Mouse (Mus musculus) neural tube, embryonic 11.5 days (tissue): Measurements from ENCODE around the gene Gm10662. TPM values are rescaled to one million over a fixed set of nuclear protein-coding genes. Genes with fewer than 3 reads are reported as not detected.
"Not testable (repeated sequence)": the region's sequence is repeated elsewhere in the genome, so short reads cannot be mapped to it uniquely, and the experiment has no call there.

Experiments
- ATAC-seq: fragments of 200-750 bp; cut with Nextera tagmentation; 2 replicates; pipeline ENCODE4 v1.8.0; 2017; ENCODE audit warnings: moderate number of reproducible peaks, mild to moderate bottlenecking, moderate TSS enrichment, moderate library complexity; ENCODE audit not compliant: insufficient read depth, low FRiP score, low TSS enrichment
- DNase-seq: peaks from one replicate; pipeline ENCODE4 v3.0.0-alpha.2; 2015; ENCODE audit warnings: low spot score
- H3K27ac ChIP-seq: fragments of 300-500 bp; sonication (generic); 2 replicates; pipeline ENCODE4 v1.5.1; 2014; ENCODE audit warnings: low read depth, mild to moderate bottlenecking, low read length
- H3K27me3 ChIP-seq: fragments of 300-500 bp; sonication (generic); 2 replicates; pipeline ENCODE4 v1.6.1; 2014; ENCODE audit warnings: mild to moderate bottlenecking, low read length, mixed read lengths; ENCODE audit not compliant: control insufficient read depth, insufficient read depth
- H3K36me3 ChIP-seq: fragments of 300-500 bp; sonication (generic); 2 replicates; pipeline ENCODE4 v1.6.1; 2014; ENCODE audit warnings: mild to moderate bottlenecking, low read length, moderate library complexity, mixed read lengths; ENCODE audit not compliant: control insufficient read depth, insufficient read depth
- H3K4me1 ChIP-seq: fragments of 300-500 bp; sonication (generic); 2 replicates; pipeline ENCODE4 v1.6.1; 2014; ENCODE audit warnings: low read length, mixed read lengths; ENCODE audit not compliant: control insufficient read depth, insufficient read depth
- H3K4me2 ChIP-seq: fragments of 300-500 bp; sonication (generic); 2 replicates; pipeline ENCODE4 v1.6.1; 2014; ENCODE audit warnings: low read depth, mild to moderate bottlenecking, moderate library complexity
- H3K4me3 ChIP-seq: fragments of 300-500 bp; sonication (generic); 2 replicates; pipeline ENCODE4 v1.5.1; 2014; ENCODE audit warnings: low read depth, low read length
- H3K9ac ChIP-seq: fragments of 300-500 bp; sonication (generic); 2 replicates; pipeline ENCODE4 v1.6.1; 2014; ENCODE audit warnings: mild to moderate bottlenecking, low read length
- H3K9me3 ChIP-seq: fragments of 300-500 bp; sonication (generic); 2 replicates; pipeline ENCODE4 v1.6.1; 2016; ENCODE audit warnings: low read length; ENCODE audit not compliant: control insufficient read depth
- WGBS: fragments of 180-500 bp; shearing (Covaris S2); extraction: QIAGEN DNeasy Blood & Tissue Kit; methylation state at CpG from one replicate; pipeline ENCODE4 v1.1.7; 2014; 5-methylcytosine and 5-hydroxymethylcytosine counted together
- polyA plus RNA-seq: library from polyadenylated mRNA; unstranded; fragments of >200 nt; fragmentation: Nextera tagmentation; extraction: Ambion mirVana; gene quantifications from 2 replicates; pipeline ENCODE4 v1.2.1, GENCODE M21; 2014

Gene Gm10662
- not detected in 2 replicates for polyA plus RNA-seq

- not testable (repeated sequence) for H3K36me3 ChIP-seq, H3K9me3 ChIP-seq, DNase-seq, ATAC-seq, H3K9ac ChIP-seq, H3K4me3 ChIP-seq, H3K27me3 ChIP-seq, H3K4me2 ChIP-seq, H3K27ac ChIP-seq, H3K4me1 ChIP-seq
- no CpG with 5 or more reads among the region's 1 CpGs for WGBS
These were observed at the start of gene Gm10662 for GRCm38 (mm10) chr7:23144380-23144779. Gene Gm10662 (minus strand): TSS chr7:23144480.

- not testable (repeated sequence) for H3K9me3 ChIP-seq, H3K36me3 ChIP-seq, H3K4me1 ChIP-seq, H3K27me3 ChIP-seq, H3K4me2 ChIP-seq, H3K27ac ChIP-seq, DNase-seq, H3K9ac ChIP-seq, ATAC-seq, H3K4me3 ChIP-seq
- 86% methylated on average over 10 of the region's 10 CpGs for WGBS
These were observed 19.2 kb upstream of the Gm10662 start for GRCm38 (mm10) chr7:23163505-23163904.

Other genes starting within 250 kb of the Gm10662 start
- not detected in 2 replicates for gene Gm4214, start 159.8 kb downstream of the Gm10662 start, polyA plus RNA-seq
- gene Gm4216, start 124.6 kb downstream of the Gm10662 start, polyA plus RNA-seq = not detected in 2 replicates
- not detected in 2 replicates for gene Vmn1r163, start 88.9 kb downstream of the Gm10662 start, polyA plus RNA-seq
- not detected in 2 replicates for gene Gm8720, start 77.0 kb downstream of the Gm10662 start, polyA plus RNA-seq
- gene Vmn1r165, start 72.9 kb upstream of the Gm10662 start, polyA plus RNA-seq = not detected in 2 replicates
- gene Vmn1r166, start 107.2 kb upstream of the Gm10662 start, polyA plus RNA-seq = not detected in 2 replicates
- not detected in 2 replicates for gene Gm6902, start 134.4 kb upstream of the Gm10662 start, polyA plus RNA-seq
- not detected in 2 replicates for gene Nlrp4e, start 156.7 kb upstream of the Gm10662 start, polyA plus RNA-seq
- not detected in 2 replicates for gene Nlrp5, start 241.4 kb upstream of the Gm10662 start, polyA plus RNA-seq